Mouse (Mus musculus): ENCODE measurements around the gene Mta3. TPM values are rescaled to one million over a fixed set of nuclear protein-coding genes. Genes with fewer than 3 reads are reported as not detected.

Mta3 gene
- total RNA-seq, 1 experiment from 2014 or later, result 89.0 TPM

DNA sequence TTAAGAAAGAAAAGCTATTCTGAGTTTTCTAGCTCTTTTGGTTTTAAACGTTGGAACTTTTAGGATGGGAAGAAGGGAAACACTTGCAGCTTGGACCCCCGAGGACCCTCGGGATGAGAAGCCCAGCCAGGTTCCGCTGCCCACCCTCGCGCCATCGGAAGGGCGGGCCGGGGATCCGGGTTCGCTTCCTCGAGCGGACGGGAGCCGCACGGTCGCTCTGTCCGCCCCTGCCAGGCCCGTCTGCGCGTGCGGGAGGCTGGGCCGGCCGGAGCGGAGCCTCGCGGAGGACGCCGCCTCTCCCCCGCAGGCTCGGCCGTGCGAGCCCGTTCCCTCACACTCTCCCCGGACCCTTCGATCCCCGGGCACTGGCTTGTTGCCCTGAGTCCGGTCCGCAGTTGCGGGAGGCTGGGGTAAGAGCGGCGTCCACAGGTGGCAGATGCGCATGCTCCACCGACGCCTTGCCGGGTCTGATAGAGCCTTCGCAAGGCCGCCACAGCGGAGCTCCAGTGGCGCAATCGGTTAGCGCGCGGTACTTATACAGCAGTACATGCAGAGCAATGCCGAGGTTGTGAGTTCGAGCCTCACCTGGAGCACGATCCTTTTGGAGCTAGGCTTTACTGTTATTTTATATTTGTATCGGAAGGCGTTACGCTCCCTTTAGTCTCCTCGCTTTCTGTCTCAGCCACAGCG is 155.6 kb downstream of the Mta3 start:
- ATAC-seq (ENCODE audit: extremely low read depth, insufficient number of reproducible peaks, low FRiP score, poor library complexity, severe bottlenecking), result peak; percentile 79

DNA sequence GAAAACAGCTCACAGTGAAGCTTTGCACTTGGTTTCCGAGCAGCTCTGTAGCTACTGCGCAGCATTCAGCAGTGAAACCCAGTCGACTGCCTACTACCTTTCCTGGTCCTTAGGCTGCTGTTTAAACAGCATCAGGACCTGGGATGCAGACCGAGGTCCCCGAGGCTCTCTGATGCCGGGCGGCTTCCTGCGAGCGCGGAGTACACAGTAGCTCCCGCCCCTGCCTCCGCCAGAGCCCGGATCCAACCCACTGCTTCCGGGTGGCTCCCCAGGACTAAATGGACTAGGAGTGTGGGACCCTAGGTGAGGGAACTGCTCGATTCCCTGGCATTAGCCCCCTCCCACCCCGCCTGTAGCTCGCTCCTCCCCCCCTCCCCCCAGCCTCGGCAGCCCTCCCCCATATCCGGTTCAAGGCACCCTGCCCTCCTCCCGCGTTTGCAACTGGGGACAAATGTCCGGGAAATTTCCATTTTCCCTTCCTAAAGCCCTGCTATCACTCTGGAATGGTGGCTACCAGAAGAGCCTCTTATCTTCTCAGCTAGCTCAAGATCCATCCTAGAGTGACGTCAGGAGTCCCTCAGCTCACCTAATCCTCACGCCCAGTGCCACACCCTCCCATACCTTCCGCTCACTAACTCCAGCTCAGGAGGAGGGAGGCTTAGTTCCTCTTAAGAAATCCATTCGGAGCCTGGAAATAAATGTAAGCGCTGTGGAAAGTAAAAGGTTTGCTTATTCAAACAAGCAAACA is 156.3 kb downstream of the Mta3 start:
- peak; percentile 51; the same call in 1 of the 2 replicates for ATAC-seq (ENCODE audit: extremely low read depth, insufficient number of reproducible peaks, low FRiP score, poor library complexity, severe bottlenecking)

- ATAC-seq (ENCODE audit: extremely low read depth, insufficient number of reproducible peaks, low FRiP score, poor library complexity, severe bottlenecking), result no peak
These were observed 159.4 kb downstream of the Mta3 start for GRCm38 (mm10) chr17:83865366-83865765.

- ATAC-seq (ENCODE audit: extremely low read depth, insufficient number of reproducible peaks, low FRiP score, poor library complexity, severe bottlenecking), result no peak
These were observed 160.6 kb downstream of the Mta3 start for GRCm38 (mm10) chr17:83866582-83866981.

GRCm38 (mm10) chr17:83870385-83870784 is 164.4 kb downstream of the Mta3 start:
- no peak for ATAC-seq (ENCODE audit: extremely low read depth, insufficient number of reproducible peaks, low FRiP score, poor library complexity, severe bottlenecking)

Other genes with a start within 250 kb of the Mta3 start
- 271 and 291 TPM in 2 replicates for gene Cox7a2l, start 188.8 kb upstream of the Mta3 start, total RNA-seq (2017)
- not detected in 2 replicates for gene Kcng3, start 74.3 kb upstream of the Mta3 start, total RNA-seq (2017)
- 226 and 235 TPM in 2 replicates for gene Haao, start 141.8 kb downstream of the Mta3 start, total RNA-seq (2017)

Data from neutrophil, adult 5-6 weeks (primary cell).